Mouse (Mus musculus): ENCODE measurements around the gene 3100002H09Rik.

Gene 3100002H09Rik

DNA sequence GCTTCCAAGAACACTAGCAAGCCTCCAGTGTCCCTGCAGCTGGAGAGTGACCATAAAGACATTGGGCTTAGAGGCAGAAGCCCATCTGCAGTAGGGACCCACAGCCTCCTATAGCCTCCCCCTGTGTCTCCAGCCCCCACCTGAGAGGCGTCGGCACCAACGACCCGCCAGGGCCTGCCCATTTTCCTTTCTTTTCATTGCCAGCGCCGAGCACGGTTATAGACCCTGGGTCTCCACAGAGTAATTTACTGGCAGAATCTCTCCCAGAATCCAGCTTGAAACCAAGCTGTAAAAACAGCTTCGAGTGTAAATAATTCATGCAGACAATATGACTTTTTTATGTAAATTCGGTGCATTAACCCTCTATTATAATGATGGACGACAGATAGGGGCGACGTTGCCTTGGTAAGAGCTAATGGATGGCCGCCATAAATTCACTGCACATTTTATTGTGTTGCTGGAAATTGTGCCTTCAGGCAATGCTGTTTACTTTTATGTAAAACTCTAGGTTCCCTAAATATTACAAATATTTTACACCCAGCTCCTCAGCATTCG, 4.9 kb upstream of the 3100002H09Rik start:
- no peak for DNase-seq (ENCODE audit: low spot score in 2 of 2)

DNA sequence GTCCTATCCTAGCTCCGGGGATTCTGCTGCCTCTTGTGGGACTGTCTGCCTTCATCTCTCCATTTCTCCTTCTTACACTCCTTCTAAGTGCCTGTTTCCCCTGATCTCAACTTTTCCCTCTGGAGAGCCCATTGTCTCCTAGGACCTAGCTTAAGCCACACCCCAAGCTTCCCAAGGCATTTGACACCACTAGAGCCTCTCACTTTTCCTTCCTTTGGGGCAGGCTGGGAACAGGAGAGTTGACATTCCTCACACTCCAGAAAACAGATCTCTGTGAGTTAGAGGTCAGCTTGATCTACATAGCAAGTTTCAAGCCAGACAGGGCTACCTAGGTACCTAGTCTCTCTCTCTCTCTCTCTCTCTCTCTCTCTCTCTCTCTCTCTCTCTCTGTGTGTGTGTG, 3.6 kb upstream of the 3100002H09Rik start:
- no peak for DNase-seq (ENCODE audit: low spot score in 2 of 2)

DNA sequence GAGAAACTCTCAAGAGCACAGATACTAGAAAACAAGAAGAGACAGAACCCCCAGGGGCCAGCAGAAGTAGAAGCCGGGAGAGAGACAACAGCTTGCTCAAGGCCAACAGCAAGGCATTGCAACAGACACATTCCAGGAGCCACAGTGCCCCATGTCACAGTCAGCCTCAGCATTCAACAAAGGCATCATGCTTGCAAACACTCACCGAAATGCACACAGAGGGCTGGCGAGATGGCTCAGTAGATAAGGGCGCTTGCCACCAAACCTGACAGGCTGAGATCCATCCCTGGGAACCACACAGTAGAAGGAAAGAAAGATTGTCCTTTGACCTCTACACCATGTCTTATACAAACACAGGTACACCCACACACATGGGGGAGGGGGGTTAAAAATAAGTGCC, 1.2 kb upstream of the 3100002H09Rik start:
- no peak for DNase-seq (ENCODE audit: low spot score in 2 of 2)

DNA sequence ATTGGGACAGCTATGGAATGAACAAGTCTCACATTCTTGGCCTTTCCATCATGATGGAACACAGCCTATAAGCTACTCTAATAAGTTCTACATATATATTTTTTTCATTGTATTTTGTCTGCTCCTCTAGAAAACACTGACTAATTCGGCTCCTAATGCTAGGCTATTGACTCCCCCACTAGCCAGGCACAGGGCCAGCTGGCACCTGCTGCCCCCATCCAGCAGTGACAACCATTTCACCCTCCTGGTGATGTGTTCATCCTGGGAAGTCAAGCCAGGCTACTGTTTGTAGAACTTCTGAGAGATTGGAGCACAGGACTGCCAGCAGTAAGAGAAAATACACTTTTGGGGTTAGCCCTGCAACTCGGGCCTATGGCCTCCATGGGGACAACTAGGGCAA, 537 bp downstream of the 3100002H09Rik start:
- no peak for DNase-seq (ENCODE audit: low spot score in 2 of 2)

DNA sequence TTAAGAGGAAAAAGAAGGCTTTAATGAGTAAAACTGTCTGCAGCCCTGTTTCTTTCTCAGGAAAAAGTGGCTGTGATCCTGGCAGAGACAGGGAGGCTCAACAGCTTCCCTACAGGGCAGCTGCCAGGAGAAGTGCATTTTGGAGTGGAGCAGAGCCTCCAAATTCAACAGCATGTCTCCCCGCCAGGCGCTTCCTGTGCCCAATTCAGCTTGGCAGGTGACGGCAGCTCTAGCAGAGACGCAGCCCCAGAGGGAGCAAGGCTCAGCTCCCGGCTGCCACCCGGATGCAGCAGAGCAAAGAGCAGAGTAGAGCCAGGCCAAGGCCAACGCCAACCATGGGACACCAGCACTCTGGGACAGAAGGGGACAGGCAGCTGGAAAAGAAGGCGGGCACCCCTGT, 3.4 kb downstream of the 3100002H09Rik start:
- no peak for DNase-seq (ENCODE audit: low spot score in 2 of 2)

DNA sequence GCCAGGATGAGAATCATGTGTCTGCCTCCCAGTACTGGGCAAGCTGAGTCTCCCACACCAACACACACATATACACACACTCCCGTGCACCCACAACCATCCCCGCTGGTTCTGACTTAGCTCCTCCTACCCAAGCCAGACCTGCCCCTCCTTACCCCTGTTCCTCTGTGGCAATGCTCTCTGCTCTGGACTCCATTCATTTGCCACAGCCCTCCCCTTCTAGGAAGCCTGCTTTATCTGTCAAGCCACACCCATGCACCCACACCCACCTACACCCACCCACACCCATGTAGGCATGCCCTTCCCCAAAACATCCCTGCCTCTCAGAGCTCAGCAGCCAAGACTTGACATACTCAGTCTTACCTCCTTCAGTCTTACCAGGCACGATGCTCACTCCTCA, 4.4 kb downstream of the 3100002H09Rik start:
- no peak for DNase-seq (ENCODE audit: low spot score in 2 of 2)

DNA sequence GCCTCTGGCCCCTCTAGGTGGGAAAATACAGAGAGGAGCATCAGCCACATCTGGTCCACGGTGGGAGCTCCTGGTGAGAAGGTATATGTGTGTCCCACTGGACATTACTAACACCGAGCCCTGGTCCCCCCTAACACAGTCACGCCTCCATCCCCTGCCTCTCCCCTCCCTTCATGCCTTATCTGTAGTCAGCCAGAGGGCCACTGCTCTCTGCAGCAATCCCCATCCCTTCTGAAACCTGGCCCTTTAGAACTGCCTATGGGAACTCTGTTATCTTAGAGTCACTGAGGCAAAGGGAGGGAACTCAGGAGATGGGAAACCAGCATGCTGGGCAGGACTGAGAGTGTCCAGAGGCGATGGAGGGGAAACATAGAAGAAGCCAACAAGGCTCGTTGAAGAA, 5.3 kb downstream of the 3100002H09Rik start:
- DNase-seq (ENCODE audit: low spot score in 2 of 2), result no peak

DNA sequence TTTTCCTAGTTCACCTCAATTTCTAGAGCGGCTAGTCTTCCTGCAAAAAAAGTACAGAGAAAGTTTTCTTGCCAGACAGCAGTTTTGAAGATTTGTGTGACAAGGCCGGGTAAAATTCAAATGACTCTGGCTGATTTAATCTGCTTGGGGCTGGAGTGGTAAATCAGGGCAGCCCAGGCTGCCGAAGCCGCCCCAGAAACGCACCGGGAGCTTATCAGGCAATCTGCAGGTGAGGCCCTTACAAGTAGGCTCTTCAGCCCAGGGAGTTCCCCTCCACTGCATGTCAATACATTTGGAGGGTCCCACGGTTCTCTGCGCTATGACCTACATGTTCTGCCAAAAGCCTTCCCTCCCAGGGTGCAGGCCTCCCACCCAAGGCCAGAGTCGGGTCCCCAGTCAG, 6.9 kb downstream of the 3100002H09Rik start:
- no peak for DNase-seq (ENCODE audit: low spot score in 2 of 2)

DNA sequence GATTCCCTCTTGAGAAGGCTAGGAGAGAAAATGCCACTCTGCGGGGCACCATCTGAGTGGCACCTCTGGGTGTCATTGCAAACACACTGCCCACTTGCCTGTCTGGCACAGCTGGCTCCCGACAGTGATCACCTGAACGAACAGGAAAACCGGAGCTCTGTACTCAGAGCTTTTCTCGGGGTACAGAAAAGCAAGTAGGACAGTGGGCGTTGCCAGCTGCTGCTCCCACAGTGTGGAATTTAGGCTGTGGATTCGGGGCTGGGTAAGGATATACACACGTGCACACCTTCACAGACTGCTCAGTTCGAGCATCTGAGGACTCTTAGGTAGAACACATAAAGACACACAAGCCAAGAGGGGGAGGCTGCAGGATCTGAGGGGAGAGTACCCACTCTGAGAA, 14.7 kb downstream of the 3100002H09Rik start:
- no peak for DNase-seq (ENCODE audit: low spot score in 2 of 2)

DNA sequence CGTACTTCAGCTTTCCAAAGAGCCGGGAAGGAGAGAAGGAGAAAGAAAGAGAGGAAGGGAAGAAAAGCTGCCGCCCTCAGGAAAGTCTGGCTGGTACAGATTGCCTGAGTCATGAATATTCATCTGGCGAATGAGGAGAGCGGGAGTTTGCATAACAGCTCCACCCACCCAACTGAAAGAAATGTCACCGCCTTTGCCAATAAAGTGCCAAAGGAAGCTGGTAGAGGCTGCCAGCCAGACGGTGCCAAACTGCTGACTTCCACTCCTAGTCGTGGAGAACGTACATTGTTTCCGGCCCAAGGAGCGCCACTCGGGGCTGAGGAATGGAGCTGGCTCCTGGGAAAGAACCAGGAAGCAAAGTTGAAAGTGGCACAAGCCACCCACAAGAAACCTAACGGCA, 15.7 kb downstream of the 3100002H09Rik start:
- no peak for DNase-seq (ENCODE audit: low spot score in 2 of 2)

DNA sequence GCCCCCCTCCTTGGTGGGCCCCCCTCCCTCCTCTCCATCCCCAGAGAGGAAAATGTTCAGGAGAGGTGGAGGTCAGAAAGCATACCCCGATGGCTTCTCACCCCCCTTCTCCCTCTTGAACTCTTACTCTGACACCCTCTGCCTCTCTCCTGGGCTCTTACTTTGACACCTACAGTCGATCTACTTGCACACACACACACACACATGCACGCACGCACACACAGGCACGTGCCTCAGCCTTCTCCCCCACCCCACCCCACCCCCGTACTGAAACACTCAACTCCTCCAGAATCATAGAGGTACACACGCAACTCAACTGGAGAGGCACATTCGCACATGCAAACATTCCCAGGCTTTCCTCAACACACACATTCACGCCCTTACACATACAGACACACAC, 16.9 kb downstream of the 3100002H09Rik start:
- no peak for DNase-seq (ENCODE audit: low spot score in 2 of 2)

DNA sequence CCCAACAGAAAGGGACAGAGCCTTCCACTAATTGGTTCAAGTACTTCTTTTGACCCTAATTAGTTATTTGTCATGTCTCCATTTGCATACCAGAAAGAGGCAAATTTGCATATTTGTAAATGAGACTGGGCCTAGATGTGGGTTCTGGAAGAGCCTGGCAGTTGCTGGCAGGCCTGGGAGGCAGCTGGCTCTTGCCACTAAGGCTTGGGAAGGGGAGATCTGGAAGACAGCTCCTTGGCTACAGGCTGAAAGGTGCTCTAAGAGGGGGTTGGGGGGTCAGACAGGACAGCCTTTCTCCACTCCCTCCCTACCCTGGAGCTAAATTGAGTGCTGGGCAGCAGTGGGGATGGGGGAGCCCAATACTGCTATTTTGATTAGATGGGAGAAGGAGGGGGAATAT, 17.4 kb downstream of the 3100002H09Rik start:
- no peak for DNase-seq (ENCODE audit: low spot score in 2 of 2)

DNA sequence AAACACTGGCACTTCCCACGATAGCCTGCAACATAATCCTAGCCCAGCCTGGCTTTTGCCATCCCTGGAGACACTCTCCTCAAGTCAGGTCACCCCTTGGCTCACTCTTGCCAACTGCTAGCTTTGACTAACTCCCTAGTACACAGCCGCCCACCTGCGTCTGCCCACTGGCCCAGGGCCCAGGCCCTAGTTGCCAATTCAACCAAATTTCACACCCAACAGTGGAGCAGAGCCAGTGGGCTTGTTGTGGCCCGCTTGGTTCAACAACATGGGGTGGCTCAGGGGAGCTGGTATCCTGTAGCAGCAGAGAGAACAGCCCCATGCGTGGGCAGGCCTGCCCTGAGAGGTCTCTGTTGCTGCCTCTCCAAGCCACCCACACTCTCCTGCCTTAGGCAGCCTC, 18.4 kb downstream of the 3100002H09Rik start:
- DNase-seq (ENCODE audit: low spot score in 2 of 2), result no peak

DNA sequence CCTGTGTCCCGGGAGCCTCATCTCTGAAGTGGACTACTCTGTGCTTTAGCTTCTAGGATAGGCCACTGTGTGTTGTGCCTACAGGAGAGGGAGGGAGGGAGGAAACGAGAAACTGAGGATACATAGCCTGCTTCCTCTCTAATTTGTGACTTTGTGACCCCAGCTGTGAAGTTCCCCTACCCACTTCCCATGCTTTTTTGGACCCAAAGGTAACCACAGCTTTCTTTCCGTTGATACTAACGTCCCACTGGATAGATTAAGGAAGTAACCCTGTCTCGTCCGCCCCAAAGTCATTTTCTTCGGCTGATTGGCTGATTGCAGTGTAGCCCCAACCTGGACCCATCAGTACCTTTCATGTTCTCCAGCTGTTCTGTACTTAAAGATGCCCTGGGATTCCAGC, 29.9 kb downstream of the 3100002H09Rik start:
- no peak for DNase-seq (ENCODE audit: low spot score in 2 of 2)

DNA sequence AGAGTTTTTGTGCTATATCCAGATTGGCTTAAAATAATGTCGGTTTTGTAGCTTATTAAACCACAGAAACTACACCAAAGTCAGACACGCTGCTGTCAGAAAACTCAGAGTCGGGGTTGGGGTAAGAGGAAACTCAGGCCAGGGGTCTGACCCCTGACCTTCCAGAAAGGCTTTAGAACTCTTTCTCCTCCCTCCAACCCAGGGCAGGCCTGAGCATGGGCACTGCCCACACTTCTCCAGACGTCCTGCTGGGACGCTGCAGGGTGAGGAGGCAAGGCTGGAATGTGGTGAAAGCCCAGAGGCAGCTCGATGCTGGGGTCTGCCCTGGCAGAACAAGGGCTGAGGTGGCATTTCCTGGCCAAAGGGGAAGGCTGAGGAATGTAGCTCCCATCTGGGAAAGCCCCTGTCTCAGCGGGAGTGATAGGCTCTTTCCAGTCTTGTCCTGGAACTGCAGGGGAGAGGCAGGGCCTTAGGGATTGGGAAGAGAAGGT, 34.6 kb downstream of the 3100002H09Rik start:
- no peak for DNase-seq (ENCODE audit: low spot score in 2 of 2)

DNA sequence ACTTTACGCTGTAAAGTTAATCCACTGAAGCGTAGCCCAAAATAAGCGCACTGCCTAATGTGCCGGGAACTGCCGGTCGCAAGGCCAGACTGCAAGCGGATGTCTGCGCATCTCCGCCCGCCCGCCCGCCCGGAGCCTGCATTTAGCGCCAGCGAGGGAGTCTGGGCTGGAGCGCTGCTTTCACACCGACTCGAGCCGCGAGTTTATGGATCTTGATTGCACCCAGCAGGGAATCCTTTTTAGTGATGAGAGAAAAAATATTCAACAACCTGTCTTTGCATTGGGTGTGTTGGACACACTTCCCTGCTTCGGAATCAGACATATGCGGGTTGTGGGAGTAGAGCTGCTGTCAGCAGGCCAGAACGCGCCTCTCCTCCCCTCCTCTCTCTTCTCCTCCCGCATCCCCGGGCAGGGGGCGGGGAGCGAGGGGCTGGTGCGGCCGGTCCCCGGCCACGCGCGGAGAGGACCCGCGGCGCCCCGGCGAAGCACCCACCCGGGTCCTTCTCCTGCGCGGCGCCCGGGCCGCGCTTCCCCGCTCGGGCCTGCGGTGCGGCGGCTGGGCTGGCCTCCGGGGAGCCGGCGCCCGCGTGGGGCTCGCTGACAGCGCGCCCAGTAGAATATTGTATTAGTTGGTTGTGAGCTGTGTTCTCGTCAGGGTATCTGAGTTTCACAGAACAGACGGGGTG, 35.2 kb downstream of the 3100002H09Rik start:
- DNase-seq (ENCODE audit: low spot score in 2 of 2), result no peak

DNA sequence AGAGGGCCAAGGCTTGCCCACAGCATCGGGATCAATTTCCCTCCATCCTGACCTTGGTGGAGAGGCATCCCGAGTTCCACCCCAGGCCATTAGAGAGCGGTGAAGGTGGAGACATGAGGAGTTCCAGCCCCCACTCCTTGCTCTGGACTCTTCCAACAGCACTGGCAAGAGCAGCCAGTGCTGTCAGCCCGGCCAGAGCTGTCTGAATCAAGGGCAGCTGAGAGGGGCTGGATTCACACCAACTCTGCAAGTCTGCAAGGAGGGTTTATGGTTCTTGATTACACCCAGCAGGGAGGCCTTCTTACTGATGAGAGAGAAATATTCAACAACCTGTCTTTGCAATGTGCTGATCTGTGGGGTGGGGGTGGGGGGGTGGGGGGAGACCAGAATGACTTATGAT, 37.0 kb downstream of the 3100002H09Rik start:
- DNase-seq (ENCODE audit: low spot score in 2 of 2), result no peak

DNA sequence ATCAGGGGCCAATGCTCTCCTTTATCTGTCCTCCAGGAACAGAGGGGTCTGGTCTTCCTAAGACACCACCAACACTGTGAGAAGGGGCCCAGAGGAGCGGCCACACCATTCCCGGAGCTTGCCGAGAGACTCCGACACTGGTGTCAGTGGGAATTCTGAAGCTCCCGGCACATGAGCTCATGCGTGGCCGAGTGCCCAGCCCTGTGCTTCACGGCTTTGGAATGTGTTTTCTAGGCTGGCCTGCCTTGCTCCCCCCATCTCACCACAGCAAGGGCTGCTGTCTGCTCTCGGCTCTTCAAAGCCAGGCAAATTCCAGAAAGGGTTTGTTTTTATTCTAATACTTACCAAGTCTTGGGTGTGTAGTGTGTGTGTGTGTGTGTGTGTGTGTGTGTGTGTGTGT, 39.6 kb downstream of the 3100002H09Rik start:
- no peak for DNase-seq (ENCODE audit: low spot score in 2 of 2)

DNA sequence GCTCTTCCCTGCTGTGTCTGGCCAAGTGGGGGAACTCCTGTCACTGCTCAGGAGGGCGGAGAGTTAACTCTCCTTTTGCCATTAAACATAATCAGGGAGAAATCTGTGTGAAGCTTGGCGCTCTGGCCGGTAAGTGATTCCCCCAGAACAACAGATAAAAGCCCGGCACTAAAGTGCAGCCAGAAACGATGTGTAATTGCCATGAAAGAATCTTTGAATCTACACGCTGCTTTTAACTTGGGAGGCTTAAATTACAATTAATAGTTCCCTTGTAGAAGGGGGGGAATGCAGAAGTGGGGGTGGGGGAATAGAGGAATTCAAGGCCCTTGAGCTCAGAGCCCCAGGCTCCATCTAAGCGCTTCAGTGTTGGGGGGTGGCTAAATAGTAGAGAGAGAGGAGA, 40.9 kb downstream of the 3100002H09Rik start:
- DNase-seq (ENCODE audit: low spot score in 2 of 2), result no peak

DNA sequence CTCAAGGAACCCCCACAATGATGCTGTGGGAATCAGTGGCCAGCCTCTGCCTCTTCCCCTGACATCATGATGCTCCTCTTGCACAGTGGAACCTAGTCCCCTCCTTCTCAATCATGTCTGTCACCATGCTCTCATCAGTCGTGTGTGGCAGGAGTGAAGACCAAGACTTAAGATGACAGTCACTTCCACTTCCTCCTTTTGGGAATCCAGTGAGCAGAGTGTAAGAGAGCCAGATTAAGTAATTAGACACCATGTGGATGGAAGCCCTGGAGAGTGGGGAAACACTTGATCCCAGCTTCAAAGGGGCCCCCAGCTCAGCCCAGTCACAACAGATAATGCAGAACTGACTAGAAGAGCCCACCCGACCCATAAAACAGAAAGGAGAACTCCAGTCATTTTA, 47.2 kb downstream of the 3100002H09Rik start:
- no peak for DNase-seq (ENCODE audit: low spot score in 2 of 2)

DNA sequence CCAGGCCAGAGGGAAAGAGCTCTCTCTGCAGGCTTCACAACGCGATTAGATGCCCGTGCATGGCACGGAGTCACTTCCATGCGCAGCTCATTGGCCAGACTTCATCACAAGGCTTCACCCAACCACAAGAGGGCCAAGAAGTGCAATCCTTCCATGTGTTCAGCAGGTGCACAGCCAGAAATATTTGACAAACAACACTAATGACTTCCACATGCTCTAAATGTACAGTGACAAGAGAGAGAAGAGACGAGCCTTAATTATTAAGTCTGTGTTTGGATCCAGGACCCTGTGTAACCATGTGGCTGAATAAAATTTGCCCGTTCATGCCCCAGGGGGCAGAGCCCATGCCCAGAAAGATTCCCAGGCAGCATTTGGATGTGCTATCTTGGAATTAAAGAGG, 47.9 kb downstream of the 3100002H09Rik start:
- DNase-seq (ENCODE audit: low spot score in 2 of 2), result no peak

Measured in natural killer cell, adult 2 months (primary cell).